Mouse (Mus musculus) ovary, postnatal 10 days (tissue): ENCODE results near the gene Selenbp2.
"Not testable (repeated sequence)": the region's sequence is repeated elsewhere in the genome, so short reads cannot be mapped to it uniquely, and the experiment has no call there.

Experiments used
- DNase-seq: peaks from one replicate; pipeline ENCODE4 v3.0.0; 2022; ENCODE audit warnings: low spot score

Gene Selenbp2

GRCm38 (mm10) chr3:94693329-94693825 lies at the start of gene Selenbp2:
Gene Selenbp2 (plus strand): TSS chr3:94693556.
- DNase-seq = no peak

DNA sequence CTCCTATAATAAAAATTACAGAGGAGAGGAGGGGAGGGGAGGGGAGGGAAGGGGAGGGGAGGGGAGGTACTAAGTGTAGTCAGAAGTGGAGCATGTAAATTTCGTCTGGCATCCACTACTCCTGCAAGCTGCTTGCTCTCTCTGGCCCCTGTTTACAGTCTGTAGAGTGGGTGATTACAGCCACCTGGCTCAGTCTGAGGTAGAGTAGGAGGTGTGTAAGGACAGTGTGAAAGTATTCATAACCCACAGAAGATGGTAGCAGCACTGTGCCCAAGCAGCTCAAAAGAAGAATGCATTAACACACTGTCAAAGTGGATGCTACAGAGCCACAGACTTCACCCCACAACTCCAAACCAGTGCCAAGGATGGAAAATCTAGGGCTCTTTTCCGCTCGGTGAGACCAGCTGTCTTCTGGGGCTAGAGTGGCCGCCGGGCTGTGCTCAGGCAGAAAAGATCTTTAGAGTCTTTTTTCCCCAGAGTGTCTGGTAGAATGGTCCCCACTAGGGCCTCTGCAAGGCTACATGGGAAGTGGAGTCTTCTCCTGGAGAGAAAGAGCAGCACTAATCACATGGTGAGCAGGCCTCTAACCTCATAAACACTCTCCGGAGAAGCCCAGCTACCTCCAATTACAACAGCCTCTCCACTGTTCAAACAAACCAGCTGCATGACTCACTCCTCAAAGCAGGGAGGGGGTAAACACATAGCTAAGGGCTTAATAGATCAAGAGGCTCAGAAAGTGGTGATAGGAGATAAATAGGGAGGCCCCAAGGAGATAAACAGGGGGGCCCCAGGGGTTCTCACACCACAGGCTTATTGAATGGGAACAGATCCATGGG lies 44.4 kb upstream of the Selenbp2 start:
- DNase-seq = no peak

DNA sequence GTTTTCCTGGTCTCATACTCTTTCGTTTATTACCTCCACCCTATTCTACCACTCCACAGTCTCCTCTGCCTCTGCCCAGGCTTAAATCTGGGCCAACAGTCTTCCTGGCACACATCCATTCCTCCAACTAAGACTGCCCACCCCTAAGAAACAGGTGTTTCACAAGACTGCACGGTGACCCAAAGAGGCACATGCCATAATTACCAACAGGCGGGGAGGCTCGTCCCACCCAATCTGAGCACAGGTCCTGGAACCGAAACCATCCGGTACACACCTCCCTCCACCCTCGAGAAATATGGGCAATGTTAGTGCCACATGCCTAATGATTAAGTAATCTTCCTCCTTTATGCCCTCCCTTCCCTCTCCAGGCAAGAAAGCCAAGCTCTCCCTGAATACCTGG lies 42.9 kb upstream of the Selenbp2 start:
- no peak for DNase-seq

- not testable (repeated sequence) for DNase-seq
These were observed 39.4 kb upstream of the Selenbp2 start for GRCm38 (mm10) chr3:94653967-94654366.

DNA sequence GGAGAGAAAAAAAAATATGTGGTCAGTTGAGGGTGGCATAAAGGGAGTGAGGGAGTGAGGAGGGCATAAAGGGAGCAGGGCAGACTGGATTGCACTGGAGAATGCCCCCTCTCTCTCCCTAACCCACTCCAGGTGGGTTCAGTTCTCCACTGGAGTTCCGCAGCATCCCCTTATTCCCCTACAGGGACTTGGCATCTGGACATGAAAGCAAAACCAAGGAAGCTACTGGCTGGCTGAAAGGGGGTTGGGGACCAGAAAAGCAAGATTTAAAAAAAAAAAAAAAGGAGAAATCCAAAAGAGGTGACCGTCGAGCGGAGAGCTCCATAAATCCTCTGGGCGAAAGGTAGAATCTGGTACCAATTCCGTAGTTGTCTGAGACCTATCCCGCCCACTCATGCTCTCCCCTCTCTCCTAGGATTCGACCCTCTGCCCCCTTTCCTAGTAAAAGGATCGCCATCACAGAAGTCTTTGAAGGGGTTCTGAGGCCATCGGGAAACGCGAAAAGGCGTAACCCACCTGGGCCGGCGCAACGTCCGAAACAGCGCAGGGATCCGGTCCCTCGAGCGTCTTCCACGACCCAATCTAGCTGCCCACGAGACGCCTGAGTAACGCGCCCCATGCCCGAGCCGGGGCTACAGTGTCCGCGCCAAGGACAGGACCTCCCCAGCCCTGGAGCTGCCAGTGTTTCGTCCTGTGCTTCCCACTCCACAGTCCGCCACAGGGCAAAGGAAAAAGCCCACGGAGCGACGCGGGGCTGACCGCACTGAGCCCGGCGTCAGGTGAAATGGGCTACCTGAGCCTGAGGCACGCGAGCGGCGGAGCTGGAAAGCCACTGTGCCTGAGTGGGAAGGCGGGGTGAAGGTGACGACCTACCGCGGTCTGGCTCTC lies 35.3 kb upstream of the Selenbp2 start:
- DNase-seq = not testable (repeated sequence)

- not testable (repeated sequence) for DNase-seq
These were observed 34.6 kb upstream of the Selenbp2 start, which contains the start of gene Tuft1 for GRCm38 (mm10) chr3:94658740-94659095. Gene Tuft1 (minus strand): TSS chr3:94658872.

GRCm38 (mm10) chr3:94659142-94659748 lies 34.1 kb upstream of the Selenbp2 start:
- not testable (repeated sequence) for DNase-seq

- not testable (repeated sequence) for DNase-seq
These were observed 32.5 kb upstream of the Selenbp2 start for GRCm38 (mm10) chr3:94660841-94661240.

GRCm38 (mm10) chr3:94665060-94665802 lies 28.1 kb upstream of the Selenbp2 start:
- not testable (repeated sequence) for DNase-seq

- not testable (repeated sequence) for DNase-seq
These were observed 27.5 kb upstream of the Selenbp2 start for GRCm38 (mm10) chr3:94665896-94666295.

- DNase-seq = not testable (repeated sequence)
These were observed 18.3 kb upstream of the Selenbp2 start for GRCm38 (mm10) chr3:94675101-94675500.

DNA sequence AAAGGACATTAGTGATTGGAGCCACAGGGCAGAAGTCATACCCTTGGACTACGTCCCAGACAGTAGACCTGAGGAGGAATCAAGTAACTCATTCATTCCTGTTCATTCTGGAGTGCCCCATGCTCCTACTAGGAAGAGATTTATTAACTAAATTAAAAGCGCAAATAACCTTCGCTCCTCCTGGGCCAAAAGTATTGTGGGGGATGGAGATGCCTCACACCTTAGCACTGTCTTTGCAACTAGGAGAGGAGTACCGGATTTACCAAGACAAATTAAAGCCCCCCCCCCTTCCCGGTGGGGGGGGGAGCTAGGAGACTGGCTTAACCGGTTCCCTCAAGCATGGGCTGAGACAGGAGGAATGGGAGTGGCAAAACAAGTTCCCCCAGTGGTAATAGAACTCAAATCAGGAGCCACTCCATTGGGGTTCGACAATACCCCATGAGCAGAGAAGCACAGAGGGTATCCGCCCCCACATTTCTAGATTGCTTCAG lies 14.0 kb upstream of the Selenbp2 start:
- no peak for DNase-seq

DNA sequence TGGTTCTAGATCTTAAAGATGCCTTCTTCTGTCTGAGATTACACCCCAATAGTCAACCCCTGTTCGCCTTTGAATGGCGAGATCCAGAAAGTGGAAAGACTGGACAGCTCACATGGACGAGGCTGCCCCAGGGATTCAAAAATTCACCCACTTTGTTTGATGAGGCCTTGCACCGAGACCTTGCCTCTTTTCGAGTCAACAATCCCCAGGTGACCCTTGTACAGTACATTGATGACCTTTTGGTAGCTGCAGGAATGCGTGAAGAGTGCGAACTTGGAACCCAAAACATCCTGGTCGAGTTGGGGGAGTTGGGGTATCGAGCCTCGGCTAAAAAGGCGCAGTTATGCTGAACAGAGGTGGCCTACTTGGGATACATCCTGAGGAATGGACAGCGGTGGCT lies 13.3 kb upstream of the Selenbp2 start:
- DNase-seq = not testable (repeated sequence)

GRCm38 (mm10) chr3:94680783-94681182 lies 12.6 kb upstream of the Selenbp2 start:
- no peak for DNase-seq

- DNase-seq = no peak
These were observed 9.7 kb upstream of the Selenbp2 start for GRCm38 (mm10) chr3:94683646-94684045.

DNA sequence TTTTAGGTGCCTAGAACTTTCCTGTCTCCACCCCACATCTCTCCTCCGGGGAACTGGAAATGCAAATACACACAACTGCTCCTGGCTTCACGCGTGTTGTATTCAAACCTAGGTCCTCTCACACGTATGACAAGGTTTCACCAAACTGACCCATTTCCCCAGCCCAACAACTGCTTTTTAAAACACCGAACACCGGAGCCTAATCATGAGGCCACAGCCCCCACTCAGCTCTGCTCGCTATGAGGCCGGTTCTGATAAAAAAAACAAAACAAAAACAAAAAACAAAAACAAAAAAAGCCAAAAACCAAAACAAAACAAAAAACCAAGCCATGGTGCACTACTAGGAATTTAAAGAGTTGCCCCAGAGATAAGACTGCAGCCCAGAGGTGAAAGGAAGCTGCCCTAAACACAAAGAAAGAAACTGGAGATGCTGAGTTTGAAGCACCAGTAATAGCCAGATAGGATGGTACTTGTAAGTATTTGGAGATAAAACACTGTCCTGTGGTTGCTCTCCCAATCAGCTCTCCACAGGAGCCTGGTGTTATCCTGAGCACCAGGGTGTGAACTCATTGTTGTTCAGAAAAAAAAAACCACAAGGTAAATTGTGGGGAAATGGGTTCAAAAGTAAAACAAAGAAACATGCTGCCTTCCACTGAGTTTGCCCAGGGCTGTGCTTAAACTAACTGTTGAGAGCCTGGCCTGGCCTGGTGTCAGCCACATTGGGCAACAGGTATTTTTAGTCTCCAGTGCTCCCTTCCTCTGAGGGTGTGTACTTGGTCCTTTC lies 7.2 kb upstream of the Selenbp2 start:
- not testable (repeated sequence) for DNase-seq

DNA sequence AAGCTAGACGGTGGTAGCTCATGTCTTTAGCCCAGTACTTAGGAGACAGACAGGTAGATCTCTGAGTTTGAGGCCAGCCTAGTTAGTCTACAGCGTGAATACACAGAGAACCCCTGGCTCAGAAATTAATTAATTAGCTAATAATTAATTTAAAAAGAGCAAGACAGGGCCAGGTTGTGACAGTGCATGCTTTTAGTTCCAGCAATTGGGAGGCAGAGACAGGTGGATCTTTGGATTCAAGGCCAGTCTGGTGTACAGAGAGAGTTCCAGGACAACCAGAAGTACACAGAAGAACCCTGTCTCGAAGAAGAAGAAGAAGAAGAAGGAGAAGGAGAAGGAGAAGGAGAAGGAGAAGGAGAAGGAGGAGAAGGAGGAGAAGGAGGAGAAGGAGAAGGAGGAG lies 4.7 kb upstream of the Selenbp2 start:
- DNase-seq = not testable (repeated sequence)

- DNase-seq = not testable (repeated sequence)
These were observed 4.2 kb upstream of the Selenbp2 start for GRCm38 (mm10) chr3:94689195-94689594.

GRCm38 (mm10) chr3:94690162-94690561 lies 3.2 kb upstream of the Selenbp2 start:
- DNase-seq = not testable (repeated sequence)

- no peak for DNase-seq
These were observed 2.6 kb upstream of the Selenbp2 start for GRCm38 (mm10) chr3:94690616-94691247.
